Mouse (Mus musculus): ENCODE measurements around the gene Zfp646.
A peak's percentile ranks its signal among the peaks of the same experiment; 100 is the strongest.
"Not testable (repeated sequence)": the region's sequence is repeated elsewhere in the genome, so short reads cannot be mapped to it uniquely, and the experiment has no call there.

The Zfp646 gene

DNA sequence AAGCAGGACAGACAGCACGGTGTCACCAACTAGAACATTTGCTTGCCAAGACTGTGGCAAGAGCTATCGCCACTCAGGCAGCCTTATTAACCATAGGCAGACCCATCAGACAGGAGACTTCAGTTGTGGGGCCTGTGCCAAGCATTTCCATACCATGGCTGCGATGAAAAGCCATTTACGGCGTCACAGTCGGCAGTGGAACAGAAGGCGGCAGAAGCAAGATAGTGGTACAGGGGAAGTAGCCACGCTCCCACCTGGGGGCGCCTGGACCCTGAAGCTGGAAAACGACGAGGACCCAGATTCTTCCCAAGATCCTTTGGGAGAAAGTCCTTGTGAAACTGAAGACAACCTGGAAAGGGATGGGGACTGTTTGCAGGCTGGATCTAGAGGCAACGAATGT, 4.4 kb downstream of the Zfp646 start:
- no peak for DNase-seq (ENCODE audit: low read depth, low spot score)

DNA sequence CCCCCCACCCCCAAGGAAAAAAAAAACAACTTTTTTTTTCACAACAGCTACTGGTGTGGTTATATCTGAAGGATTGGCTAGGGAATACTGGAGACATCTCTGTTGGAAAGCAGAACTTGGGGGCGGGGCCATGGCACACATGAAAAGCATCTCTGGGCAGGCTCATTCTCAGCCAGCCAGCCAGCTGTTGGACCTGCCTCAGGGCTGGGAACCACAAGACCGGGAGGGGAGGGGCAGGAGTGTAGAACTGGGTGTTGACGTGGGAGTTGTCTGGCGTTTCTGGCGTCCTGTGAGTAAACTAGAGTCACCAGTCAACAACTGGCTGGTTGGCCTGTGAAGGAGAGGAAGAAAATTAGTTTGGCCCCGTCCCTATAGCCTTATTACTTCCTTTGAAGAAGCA, 9.9 kb downstream of the Zfp646 start:
- DNase-seq (ENCODE audit: low read depth, low spot score): peak; percentile 83

DNA sequence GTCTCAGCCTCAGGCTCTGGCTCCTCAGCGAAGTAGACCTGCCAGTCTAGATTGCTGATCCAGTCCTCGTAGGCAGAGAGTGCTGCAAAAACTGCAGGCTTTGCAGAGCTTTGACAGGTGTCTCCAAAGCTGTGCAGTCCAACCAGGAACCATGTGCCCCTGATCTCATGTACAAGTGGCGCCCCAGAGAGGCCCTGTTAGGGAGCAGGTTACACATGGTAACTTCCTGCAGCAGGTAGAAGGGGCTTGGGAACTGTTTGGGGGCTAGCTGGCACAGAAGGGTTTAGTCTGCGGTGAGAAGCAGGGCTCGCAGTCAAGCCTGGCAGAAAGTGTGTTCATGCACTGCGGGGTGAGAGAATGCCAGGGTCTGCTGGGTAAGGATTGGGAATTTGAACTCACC, 10.5 kb downstream of the Zfp646 start:
- DNase-seq (ENCODE audit: low read depth, low spot score): no peak

DNA sequence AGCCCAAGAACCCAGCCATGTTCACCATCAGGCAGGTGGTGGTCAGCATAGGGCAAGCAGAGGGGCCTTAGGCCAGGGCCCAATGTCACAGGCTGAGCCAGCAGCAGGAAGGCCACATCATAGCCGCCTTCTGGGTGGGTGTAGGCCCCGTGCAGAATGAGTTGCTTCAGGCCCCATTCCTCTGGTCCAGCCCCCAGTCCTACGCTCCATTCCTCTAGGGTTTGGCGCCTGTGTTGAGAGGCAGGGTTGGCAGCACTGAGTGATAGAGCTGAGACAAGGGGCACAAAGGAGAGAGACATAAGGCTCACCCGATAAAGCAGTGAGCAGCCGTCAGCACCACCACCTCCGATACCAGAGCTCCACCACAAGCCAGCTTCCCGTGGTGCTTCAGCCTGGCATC, 11.2 kb downstream of the Zfp646 start:
- no peak for DNase-seq (ENCODE audit: low read depth, low spot score)

DNA sequence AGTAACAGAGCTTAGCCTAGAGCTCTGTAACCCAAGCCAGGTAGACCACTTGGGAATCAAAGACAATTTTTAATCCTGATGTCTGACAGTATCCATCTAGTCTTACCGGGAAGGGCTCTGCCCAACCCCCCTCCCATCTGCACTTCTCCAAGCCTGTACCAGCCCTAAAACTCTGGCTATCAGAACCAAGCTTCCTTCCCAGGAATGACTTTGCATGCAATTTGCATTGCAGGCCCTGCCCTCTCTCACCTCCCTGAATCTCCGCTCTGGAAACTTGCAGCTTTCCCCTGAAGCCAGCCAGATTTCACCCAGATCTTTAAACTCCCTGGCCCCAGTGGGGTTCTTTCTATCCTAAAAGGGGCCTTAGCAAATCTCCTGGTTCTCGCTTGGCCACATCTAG, 11.8 kb downstream of the Zfp646 start:
- peak; percentile 59 for DNase-seq (ENCODE audit: low read depth, low spot score)

DNA sequence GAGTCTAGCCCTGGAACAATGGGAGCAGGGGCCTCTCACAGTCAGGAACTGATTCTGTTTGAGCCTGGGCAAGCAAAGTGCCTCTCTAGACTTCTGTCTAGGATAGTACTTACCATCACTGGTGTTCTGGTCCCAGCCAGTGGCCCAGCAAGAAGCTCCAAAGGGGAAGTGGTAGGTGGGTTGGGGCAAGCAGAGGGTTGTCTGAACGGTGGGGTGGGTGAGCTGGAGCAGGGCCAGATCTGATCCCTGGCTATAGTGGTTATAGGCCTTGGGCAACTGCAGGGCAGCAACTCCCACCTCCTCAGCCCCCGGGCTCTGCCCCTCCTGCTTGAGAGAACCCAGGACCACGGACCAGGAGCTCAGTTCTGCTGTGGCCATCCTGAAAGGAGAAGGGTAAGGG, 12.8 kb downstream of the Zfp646 start:
- DNase-seq (ENCODE audit: low read depth, low spot score): no peak

DNA sequence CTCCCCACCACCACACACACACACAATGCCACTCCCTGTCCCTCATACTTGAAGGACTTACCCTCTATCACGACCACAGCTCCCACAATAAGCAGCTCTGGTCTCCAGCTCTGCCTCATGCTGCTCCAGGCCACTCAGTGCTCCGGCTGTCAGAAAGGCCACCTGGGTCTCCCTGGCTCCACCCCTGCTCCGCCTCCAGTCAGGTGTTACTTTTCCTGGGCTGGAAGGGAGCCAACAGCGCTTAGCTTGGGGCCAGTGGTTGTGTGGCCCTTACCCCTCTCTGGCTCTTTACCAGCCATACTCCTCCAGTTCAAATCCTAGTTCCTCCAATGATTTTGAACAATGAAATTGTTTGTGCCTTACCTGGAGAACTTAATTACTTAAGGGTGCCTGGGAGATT, 14.8 kb downstream of the Zfp646 start, which contains the start of gene Prss53:
Gene Prss53 (minus strand): TSS at position 173 of the 400 bp plus-strand sequence.
- no peak for DNase-seq (ENCODE audit: low read depth, low spot score)

DNA sequence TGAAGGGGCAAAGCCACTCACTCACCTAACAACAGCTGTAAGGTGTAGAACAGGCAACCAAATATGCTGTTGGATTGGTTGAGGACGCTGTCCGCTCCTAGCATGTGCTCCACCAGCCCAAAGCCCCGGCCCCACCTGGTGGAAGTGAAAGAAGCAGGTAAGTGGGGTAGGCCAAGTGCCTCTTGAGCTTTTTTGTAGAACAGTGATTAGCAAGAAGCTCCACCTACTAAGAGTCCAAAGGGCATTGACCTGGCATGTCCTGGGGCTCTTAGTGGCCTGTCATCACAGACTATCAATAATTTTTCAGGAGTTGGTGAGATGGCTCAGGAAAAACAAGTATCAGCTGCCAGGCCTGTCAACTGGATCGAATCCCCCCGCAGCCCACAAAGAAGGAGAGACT, 18.5 kb downstream of the Zfp646 start:
- DNase-seq (ENCODE audit: low read depth, low spot score): no peak

DNA sequence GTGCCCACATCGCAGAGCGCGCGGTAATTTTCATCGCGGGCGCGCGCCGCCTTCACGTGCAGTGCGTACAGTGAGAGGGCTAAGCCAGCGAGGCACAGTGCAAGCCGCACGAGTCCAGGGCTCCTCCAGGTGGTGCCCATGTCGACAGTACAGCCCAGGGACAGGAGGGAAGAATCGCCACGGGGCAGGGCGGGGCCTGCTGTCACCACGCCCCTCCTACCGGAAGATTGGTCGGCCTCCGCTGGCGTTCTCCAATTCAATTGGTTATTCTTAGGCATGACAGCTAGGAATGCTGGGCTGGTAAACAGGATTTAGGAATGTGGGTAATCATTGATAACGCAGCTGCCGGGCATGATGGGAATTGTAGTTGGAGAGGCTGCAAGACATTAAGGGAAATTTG, 19.4 kb downstream of the Zfp646 start, which contains the start of the genes Gm21974 and Vkorc1:
Gene Gm21974 (minus strand): TSS at position 13 of the 400 bp plus-strand sequence.
Gene Vkorc1 (minus strand): TSS at position 176 of the 400 bp plus-strand sequence.
- DNase-seq (ENCODE audit: low read depth, low spot score): peak; percentile 98

DNA sequence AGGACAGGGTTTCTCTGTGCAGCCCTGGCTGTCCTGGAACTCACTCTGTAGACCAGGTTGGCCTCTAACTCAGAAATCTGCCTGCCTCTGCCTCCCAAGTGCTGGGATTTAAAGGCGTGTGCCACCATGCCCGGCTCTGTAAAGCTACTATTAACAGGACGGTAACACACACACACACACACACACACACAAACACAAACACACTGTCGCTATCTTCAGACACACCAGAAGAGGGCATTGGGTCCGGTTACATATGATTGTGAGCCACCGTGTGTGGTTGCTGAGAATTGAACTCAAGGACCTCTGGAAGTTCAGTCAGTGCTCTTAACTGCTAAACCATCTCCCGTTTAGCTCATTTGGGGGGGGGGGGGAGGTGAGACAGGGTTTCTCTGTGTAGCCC, 19.9 kb downstream of the Zfp646 start:
- DNase-seq (ENCODE audit: low read depth, low spot score): not testable (repeated sequence)

DNA sequence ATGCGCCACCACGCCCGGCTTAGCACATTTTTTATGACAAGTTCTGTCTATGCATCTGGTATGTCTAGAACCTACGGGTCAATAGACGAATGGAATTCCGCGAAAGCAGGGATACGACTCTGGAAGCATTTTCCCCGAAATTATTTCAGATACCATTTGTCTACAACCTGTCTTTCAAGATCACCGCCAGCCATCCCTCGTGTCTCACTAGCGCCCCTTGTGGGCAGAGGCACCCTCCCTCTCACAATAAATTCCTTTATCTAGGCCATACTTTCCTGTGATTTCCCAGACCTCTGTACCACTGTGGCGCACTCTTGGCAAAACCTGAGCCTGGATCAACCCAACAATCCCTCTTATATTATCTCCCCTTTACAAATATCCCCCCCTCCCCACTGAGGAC, 20.4 kb downstream of the Zfp646 start:
- DNase-seq (ENCODE audit: low read depth, low spot score): peak; percentile 90

DNA sequence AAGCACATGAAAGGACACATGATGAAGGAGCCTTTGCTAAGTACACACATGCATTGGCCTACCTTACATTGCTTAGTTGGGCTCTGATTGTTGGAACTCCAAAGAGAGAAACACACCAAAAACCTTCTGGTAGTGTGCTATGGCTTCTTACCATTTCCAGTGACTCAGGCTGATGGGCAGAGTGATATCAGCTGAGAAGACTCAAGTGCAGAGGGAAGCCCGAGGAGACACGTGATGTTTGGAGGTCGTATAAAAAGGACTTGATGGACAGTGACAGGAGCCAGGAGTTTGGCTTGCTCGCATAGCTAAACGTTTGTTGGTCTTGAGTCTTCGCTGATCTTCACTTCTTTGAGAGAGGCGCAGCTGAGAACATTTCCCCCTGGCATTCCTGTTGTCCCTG, 21.5 kb downstream of the Zfp646 start:
- no peak for DNase-seq (ENCODE audit: low read depth, low spot score)

DNA sequence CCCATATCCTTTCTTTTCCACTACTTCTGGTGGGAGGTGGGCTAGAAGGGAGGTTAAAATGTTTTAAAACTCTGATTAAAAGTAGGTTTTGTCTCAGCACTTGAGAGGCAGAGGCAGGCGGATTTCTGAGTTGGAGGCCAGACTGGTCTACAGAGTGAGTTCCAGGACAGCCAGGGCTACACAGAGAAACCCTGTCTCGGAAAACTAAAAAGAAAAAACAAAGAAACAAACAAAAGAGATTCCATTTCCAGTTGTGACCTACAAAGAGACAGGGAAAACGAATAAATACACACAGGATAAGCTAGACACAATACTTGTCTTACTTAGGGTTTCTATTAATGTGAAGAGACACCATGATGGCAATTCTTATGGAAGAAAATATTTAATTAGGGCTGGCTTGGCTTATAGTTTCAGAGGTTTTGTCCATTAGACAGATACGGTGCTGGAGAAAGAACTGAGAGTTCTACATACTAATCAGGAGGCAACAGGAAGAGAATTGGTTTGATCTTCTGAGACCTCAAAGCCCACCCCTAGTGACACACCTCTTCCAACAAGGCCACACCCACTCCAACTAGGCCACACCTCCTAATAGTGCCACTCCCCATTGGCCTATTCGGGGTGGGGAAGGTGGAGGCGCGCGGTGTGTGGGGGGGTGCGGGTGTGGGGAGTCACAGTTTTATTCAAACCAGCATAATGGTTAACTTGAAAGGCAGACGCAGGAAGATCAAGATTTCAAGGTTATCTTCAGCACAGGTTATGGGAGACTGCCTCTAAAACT, 22.3 kb downstream of the Zfp646 start:
- peak; percentile 71 for DNase-seq (ENCODE audit: low read depth, low spot score)

DNA sequence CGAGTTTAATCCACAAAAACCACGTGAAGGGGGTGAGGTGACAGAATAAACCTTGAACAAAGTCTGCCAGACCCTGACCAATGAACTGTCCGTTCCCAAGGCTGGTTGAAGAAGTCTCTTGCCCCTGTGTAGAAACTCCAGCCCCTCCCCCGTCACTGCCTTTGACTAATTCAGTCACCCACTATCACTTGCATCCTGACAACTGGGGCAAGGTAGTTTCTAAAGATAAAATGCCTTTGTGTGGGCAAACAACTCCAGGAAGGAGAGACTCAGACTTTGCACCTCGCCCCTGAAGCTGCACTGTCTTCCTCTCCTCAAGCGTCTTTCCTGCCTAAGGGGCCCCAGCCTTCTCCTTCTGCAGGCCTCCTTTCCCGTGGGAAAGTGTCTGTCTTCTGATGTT, 24.0 kb downstream of the Zfp646 start:
- DNase-seq (ENCODE audit: low read depth, low spot score): no peak

DNA sequence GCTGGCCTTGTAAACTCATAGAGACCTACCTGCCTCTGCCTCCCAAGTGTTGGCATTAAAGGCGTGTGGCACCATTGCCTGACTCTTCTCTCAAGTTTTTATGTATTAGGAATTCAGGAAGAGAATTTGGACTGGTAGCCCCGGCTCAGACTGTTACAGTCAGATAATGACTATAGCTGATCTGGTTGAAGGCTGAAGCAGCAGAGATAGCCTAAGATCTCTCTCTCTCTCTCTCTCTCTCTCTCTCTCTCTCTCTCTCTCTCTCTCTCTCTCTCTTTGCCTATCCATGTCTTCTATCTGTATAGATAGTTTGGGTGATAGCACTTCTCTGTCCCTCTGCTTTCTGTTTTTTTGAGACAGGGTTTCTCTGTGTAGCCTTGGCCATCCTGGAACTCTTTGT, 25.8 kb downstream of the Zfp646 start:
- no peak for DNase-seq (ENCODE audit: low read depth, low spot score)

DNA sequence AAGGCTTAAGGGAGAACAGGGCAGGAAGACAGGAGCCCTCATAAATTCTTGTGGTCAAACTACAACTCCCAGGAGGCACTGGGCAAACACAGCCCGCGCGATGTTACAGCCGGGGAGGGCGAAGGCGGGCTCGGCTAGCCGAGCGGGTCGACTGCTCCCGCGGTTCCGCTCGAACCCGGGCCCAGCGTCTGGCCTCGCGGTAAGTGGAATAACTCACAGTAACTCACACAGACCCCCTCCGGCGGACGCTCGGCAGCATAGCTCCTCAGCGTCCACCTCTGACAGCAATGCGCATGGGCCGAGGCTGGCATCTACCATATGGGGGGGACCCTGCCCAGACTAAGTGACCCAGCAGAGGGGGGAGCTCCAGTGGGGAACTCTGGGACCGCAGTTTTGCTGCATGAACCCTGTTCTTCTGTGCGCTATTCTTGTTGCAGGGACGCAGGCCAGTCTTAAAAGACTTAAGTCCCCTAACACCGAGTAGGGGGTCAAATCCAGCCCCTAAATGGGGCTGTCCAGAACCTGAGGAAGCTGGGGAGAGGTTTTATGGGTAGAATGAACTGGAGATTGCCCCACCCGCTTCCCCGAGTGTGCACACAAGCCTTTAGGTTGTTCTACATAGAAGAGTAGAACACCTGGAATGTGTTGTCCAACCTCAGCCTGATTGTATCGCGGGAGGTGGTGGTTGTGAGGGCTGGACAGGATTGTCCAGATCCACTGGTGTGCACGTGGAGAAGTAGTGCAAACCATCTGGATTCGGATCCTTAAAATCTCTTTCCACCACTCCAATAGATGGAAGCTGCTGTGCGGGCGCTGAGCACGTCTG, 28.2 kb downstream of the Zfp646 start, which contains the start of gene Bckdk:
Gene Bckdk (plus strand): TSS at position 112 of the 826 bp plus-strand sequence.
- DNase-seq (ENCODE audit: low read depth, low spot score): peak; percentile 94

DNA sequence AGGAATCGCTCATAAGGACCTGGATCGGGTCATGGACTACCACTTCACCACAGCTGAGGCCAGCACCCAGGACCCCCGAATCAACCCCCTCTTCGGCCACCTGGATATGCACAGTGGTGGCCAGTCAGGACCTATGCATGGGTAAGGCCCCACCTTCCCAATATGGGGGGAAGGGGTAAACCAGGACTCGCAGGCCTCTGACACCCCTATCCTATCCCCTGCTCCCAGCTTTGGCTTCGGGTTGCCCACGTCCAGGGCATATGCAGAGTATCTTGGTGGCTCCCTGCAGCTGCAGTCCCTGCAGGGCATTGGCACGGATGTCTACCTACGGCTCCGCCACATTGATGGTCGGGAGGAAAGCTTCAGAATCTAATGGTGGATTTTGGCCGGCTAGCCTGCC, 31.9 kb downstream of the Zfp646 start:
- no peak for DNase-seq (ENCODE audit: low read depth, low spot score)

DNA sequence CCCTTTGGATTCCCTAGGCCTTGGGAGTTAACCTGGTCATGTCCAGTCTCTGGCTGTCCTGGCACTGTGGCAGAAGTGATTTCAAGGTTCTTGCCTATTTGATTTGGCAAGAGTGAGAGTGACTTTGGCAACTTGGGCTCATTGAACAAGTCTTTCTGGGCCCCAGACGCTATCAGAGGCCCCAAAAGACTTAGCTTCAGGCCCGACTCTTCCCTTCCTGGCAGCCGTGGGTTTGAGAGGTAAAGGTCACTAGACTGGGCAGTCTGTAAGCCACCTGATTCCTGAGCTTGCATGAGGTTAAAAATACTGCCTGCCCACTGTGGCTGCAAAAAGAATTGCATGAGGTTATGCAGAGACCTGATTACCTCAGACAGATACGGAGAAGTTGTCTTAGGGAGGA, 32.6 kb downstream of the Zfp646 start:
- DNase-seq (ENCODE audit: low read depth, low spot score): no peak

DNA sequence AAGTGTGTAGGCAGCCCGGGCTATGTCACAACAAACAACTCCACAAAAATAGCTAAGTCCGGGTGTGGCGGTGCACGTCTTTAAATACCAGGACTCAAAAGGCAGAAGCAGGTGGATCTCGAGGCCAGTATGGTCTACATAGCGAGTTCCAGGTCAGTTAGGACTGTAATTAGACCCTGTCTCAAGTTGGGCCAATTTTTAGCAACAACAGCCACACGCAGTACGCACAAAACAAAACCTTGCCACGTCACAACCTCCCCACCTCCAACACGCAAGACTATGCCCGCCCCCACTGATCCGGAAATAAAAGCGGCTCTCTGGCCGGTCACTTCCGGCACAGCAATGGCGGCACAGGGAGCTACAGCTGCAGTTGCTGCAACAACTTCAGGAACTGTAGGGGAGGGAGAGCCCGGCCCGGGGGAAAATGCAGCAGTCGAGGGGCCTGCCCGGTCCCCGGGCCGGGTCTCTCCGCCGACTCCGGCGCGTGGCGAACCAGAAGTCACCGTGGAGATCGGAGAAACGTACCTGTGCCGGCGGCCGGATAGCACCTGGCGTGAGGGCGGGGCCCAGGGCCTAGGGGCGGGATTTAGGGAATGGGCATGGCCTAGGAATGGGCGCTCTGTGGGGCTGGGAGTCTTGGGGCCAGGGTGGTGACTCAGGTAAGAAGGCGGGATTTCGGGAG, 36.3 kb downstream of the Zfp646 start, which contains the start of gene Kat8:
Gene Kat8 (plus strand): TSS at position 327 of the 682 bp plus-strand sequence.
- DNase-seq (ENCODE audit: low read depth, low spot score): peak; percentile 97

DNA sequence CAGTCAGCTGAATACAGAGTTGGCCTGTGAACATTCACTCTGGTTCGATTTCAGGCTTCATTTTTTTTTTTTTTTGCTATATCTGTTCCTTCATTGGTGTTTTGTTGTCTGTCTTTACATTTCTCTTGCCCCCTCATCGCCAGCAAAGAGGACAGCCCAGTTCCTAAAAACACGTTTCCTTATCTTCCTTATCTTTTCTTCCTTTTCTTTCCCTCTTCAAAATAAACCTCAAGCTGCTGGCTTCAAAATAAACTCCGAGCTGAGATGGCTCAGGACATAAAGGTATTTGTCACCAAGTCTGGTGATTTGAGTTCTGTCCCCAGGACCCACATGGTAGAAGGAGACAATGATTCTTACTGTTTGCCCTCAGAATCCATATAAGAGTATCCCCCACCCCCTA, 36.9 kb downstream of the Zfp646 start:
- DNase-seq (ENCODE audit: low read depth, low spot score): no peak

DNA sequence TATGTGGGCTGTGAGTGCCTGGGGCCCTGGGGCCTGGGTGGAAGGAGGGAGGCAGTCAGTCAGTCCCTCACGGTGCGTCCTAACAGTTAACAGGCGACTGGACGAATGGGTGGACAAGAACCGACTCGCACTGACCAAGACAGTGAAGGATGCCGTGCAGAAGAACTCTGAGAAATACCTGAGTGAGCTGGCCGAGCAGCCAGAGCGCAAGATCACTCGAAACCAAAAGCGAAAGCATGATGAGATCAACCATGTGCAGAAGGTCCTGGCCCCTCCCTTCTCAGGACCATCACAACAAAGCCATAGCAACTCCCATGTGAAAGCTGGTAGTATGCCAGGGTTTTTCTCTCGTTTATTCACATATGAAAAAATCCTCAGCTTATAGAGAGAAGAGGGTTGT, 39.3 kb downstream of the Zfp646 start:
- DNase-seq (ENCODE audit: low read depth, low spot score): no peak

DNA sequence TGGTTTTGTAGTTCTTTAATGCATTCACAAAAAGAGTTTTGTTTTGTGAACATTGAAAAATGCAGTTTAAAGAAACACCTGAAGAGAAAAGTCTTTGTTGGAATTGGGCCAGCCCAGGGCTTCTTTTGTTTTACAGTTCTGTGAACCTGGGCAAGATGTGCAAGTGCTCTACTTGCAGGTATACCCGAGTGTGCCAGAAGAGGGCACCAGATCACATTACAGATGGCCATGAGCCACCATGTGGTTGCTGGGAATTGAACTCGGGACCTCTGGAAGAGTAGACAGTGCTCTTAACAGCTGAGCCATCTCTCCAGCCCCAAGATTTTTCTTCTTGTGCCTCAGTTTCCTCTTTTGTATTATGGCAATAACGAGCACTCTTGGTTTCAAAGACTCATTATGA, 42.2 kb downstream of the Zfp646 start:
- DNase-seq (ENCODE audit: low read depth, low spot score): peak; percentile 88
